Mouse (Mus musculus): Measurements from ENCODE around the gene Ccdc81. TPM values are rescaled to one million over a fixed set of nuclear protein-coding genes. Genes with fewer than 3 reads are reported as not detected.

Ccdc81 gene
- not detected in 2 replicates for polyA plus RNA-seq (2014; fragmentation: Nextera tagmentation; extraction: Ambion mirVana)

DNA sequence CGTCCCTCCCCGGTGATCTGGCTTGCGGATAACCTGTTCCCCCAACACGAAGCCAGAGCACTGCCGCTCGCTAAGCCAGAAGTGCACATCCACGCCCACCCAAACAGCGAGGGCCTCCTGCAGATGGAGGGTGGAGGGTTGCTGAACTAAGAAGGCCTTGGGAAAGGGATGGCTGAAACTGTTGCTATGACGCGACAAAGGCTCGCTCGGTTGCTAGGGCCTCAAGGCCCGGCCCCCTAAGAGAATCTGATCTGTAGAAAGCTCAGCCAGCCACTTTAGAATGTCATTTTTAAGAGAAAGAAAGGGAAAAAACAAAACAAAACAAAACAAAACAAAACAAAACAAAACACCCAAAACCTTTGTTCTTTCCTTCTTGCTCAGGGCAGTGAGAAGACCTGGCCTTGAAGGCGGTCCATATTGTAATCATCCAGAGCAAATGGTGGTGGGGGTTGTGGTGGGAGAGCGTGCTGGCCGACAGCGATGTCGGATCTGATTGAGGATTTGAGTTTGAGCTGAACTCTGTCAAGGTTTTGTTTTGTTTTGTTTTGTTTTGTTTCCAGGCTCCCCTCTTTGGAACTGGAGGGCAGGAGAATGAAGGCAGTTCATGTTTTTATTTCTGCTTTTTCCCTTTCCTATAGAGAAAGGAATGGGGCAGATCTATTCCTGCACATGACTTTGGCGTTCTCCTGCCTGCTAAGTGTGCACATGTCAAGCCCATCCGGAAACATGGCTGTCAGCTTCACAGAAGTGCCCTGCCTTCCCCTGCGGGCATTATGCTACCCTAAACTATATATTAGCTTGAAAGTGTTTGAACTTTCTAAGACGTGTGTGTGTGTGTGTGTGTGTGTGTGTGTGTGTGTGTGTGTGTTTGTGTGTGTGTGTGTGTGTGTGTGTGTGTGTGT lies at the start of gene Ccdc81:
Gene Ccdc81, minus strand, starts transcription at position 188 of the 902 bp plus-strand sequence.
- H3K4me1 ChIP-seq (ENCODE audit: control insufficient read depth, insufficient read depth, low read length), result no peaks in the 10 kb centered on the region
- no peaks in the 10 kb centered on the region for H3K27me3 ChIP-seq (ENCODE audit: control insufficient read depth, insufficient read depth, low read length)
- DNase-seq (ENCODE audit: low spot score), result peak; percentile 34
- H3K4me3 ChIP-seq (ENCODE audit: low read depth, low read length), result no peak within 1 kb of the TSS
- H3K36me3 ChIP-seq (ENCODE audit: control insufficient read depth, insufficient read depth, low read length), result no peaks in the 10 kb centered on the region
- peak; percentile 58; the same call in 1 of the 2 replicates for ATAC-seq (ENCODE audit: insufficient number of reproducible peaks, low FRiP score, low TSS enrichment, low read depth)
- H3K4me2 ChIP-seq (ENCODE audit: low read depth, severe bottlenecking), result no peak within 1 kb of the TSS
- H3K27ac ChIP-seq (replicated peaks; ENCODE audit: low read depth, low read length), result no peak within 1 kb of the TSS
- no peak within 1 kb of the TSS for H3K9ac ChIP-seq (ENCODE audit: low read length)
- WGBS, result 42% methylated on average over 22 of the region's 22 CpGs
- H3K9me3 ChIP-seq (ENCODE audit: control insufficient read depth, low read length), result no peaks in the 10 kb centered on the region

GRCm38 (mm10) chr7:89949403-89949802 lies 46.0 kb upstream of the Ccdc81 start:
- Histone ChIP-seq H3K4me1 (ENCODE audit: control insufficient read depth, insufficient read depth, low read length) (no peaks in the 10 kb centered on the region), H3K27me3 (ENCODE audit: control insufficient read depth, insufficient read depth, low read length) (no peaks in the 10 kb centered on the region), H3K9me3 (ENCODE audit: control insufficient read depth, low read length) (no peaks in the 10 kb centered on the region), H3K4me3 (ENCODE audit: low read depth, low read length) (no peak overlapping the region), H3K27ac (replicated peaks; ENCODE audit: low read depth, low read length) (no peak overlapping the region), H3K4me2 (ENCODE audit: low read depth, severe bottlenecking) (no peak overlapping the region), H3K36me3 (ENCODE audit: control insufficient read depth, insufficient read depth, low read length) (no peaks in the 10 kb centered on the region), H3K9ac (ENCODE audit: low read length) (no peak overlapping the region)
- DNase-seq (ENCODE audit: low spot score), result no peak
- WGBS, result 78% methylated on average over 4 of the region's 4 CpGs
- no peak for ATAC-seq (ENCODE audit: insufficient number of reproducible peaks, low FRiP score, low TSS enrichment, low read depth)

GRCm38 (mm10) chr7:89948026-89948425 lies 44.6 kb upstream of the Ccdc81 start:
- H3K27ac ChIP-seq (replicated peaks; ENCODE audit: low read depth, low read length), result no peak overlapping the region
- DNase-seq (ENCODE audit: low spot score), result no peak
- H3K4me1 ChIP-seq (ENCODE audit: control insufficient read depth, insufficient read depth, low read length), result no peaks in the 10 kb centered on the region
- H3K9me3 ChIP-seq (ENCODE audit: control insufficient read depth, low read length), result no peaks in the 10 kb centered on the region
- no peak for ATAC-seq (ENCODE audit: insufficient number of reproducible peaks, low FRiP score, low TSS enrichment, low read depth)
- no peak overlapping the region for H3K4me3 ChIP-seq (ENCODE audit: low read depth, low read length)
- H3K36me3 ChIP-seq (ENCODE audit: control insufficient read depth, insufficient read depth, low read length), result no peaks in the 10 kb centered on the region
- no peaks in the 10 kb centered on the region for H3K27me3 ChIP-seq (ENCODE audit: control insufficient read depth, insufficient read depth, low read length)
- 91% methylated on average over 7 of the region's 7 CpGs for WGBS
- H3K9ac ChIP-seq (ENCODE audit: low read length), result no peak overlapping the region
- H3K4me2 ChIP-seq (ENCODE audit: low read depth, severe bottlenecking), result no peak overlapping the region

- H3K9me3 ChIP-seq (ENCODE audit: control insufficient read depth, low read length), result no peaks in the 10 kb centered on the region
- WGBS, result under 1% methylated on average over 45 of the region's 45 CpGs
- peaks cover 4% of the 10 kb centered on the region; the same call in 1 of the 2 replicates for H3K4me1 ChIP-seq (ENCODE audit: control insufficient read depth, insufficient read depth, low read length)
- H3K27ac ChIP-seq (replicated peaks; ENCODE audit: low read depth, low read length), result peak within 1 kb of the TSS; percentile 42; the same call in 1 of the 2 replicates
- H3K4me2 ChIP-seq (ENCODE audit: low read depth, severe bottlenecking), result peak within 1 kb of the TSS; percentile 62
- H3K9ac ChIP-seq (ENCODE audit: low read length), result peak within 1 kb of the TSS; percentile 73
- peak within 1 kb of the TSS; percentile 77 for H3K4me3 ChIP-seq (ENCODE audit: low read depth, low read length)
- no peaks in the 10 kb centered on the region for H3K36me3 ChIP-seq (ENCODE audit: control insufficient read depth, insufficient read depth, low read length)
- H3K27me3 ChIP-seq (ENCODE audit: control insufficient read depth, insufficient read depth, low read length), result no peaks in the 10 kb centered on the region
- ATAC-seq (ENCODE audit: insufficient number of reproducible peaks, low FRiP score, low TSS enrichment, low read depth) (peak; percentile 97), DNase-seq (ENCODE audit: low spot score) (peak; percentile 96)
Observed at GRCm38 (mm10) chr7:89940571-89941463, 37.4 kb upstream of the Ccdc81 start, which contains the start of gene Hikeshi. Hikeshi (minus strand) TSS chr7:89941204.

- WGBS, result 63% methylated on average over 15 of the region's 15 CpGs
- Histone ChIP-seq H3K9ac (ENCODE audit: low read length) (peak overlapping the region; percentile 23; the same call in 1 of the 2 replicates), H3K9me3 (ENCODE audit: control insufficient read depth, low read length) (no peaks in the 10 kb centered on the region), H3K4me1 (ENCODE audit: control insufficient read depth, insufficient read depth, low read length) (peaks cover 4% of the 10 kb centered on the region; the same call in 1 of the 2 replicates), H3K4me3 (ENCODE audit: low read depth, low read length) (peak overlapping the region; percentile 77), H3K27me3 (ENCODE audit: control insufficient read depth, insufficient read depth, low read length) (no peaks in the 10 kb centered on the region), H3K27ac (replicated peaks; ENCODE audit: low read depth, low read length) (no peak overlapping the region), H3K36me3 (ENCODE audit: control insufficient read depth, insufficient read depth, low read length) (no peaks in the 10 kb centered on the region), H3K4me2 (ENCODE audit: low read depth, severe bottlenecking) (peak overlapping the region; percentile 62)
- ATAC-seq (ENCODE audit: insufficient number of reproducible peaks, low FRiP score, low TSS enrichment, low read depth) (no peak), DNase-seq (ENCODE audit: low spot score) (no peak)
Observed at GRCm38 (mm10) chr7:89939497-89940353, 36.3 kb upstream of the Ccdc81 start.

- WGBS, result 93% methylated on average over 15 of the region's 15 CpGs
- no peak overlapping the region for H3K4me2 ChIP-seq (ENCODE audit: low read depth, severe bottlenecking)
- DNase-seq (ENCODE audit: low spot score) (no peak), ATAC-seq (ENCODE audit: insufficient number of reproducible peaks, low FRiP score, low TSS enrichment, low read depth) (no peak)
- no peak overlapping the region for H3K4me3 ChIP-seq (ENCODE audit: low read depth, low read length)
- H3K27ac ChIP-seq (replicated peaks; ENCODE audit: low read depth, low read length), result no peak overlapping the region
- H3K9ac ChIP-seq (ENCODE audit: low read length), result no peak overlapping the region
- H3K9me3 ChIP-seq (ENCODE audit: control insufficient read depth, low read length), result no peaks in the 10 kb centered on the region
- H3K27me3 ChIP-seq (ENCODE audit: control insufficient read depth, insufficient read depth, low read length), result no peaks in the 10 kb centered on the region
- H3K4me1 ChIP-seq (ENCODE audit: control insufficient read depth, insufficient read depth, low read length), result no peaks in the 10 kb centered on the region
- H3K36me3 ChIP-seq (ENCODE audit: control insufficient read depth, insufficient read depth, low read length), result 0 out of 2 replicates have a peak, but pooled peaks cover 2% of the 10 kb centered on the region
Observed at GRCm38 (mm10) chr7:89923441-89924180, 20.2 kb upstream of the Ccdc81 start.

DNA sequence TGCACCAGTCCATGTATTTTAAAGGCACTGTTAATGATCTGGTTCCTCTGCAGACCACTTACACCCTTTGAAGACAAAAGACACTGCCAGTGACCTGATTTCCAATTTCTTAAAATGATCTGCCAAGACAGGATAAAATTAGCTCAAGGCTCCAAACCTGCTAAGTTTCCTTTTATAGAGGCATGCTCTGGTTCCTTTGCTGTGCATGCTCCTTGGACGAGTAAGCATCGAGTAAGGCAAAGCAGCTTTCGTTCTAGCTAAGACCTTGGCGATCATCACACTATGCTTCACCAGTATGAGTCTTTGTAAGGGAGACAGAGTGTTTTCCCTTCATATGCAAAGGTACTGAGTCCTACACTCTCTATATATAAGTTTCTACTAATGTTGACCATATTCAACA lies 14.3 kb upstream of the Ccdc81 start:
- Histone ChIP-seq H3K27ac (replicated peaks; ENCODE audit: low read depth, low read length) (no peak overlapping the region), H3K4me2 (ENCODE audit: low read depth, severe bottlenecking) (no peak overlapping the region), H3K4me1 (ENCODE audit: control insufficient read depth, insufficient read depth, low read length) (no peaks in the 10 kb centered on the region), H3K4me3 (ENCODE audit: low read depth, low read length) (no peak overlapping the region), H3K27me3 (ENCODE audit: control insufficient read depth, insufficient read depth, low read length) (no peaks in the 10 kb centered on the region), H3K9ac (ENCODE audit: low read length) (no peak overlapping the region), H3K9me3 (ENCODE audit: control insufficient read depth, low read length) (no peaks in the 10 kb centered on the region), H3K36me3 (ENCODE audit: control insufficient read depth, insufficient read depth, low read length) (peaks cover 2% of the 10 kb centered on the region; the same call in 1 of the 2 replicates)
- no peak for ATAC-seq (ENCODE audit: insufficient number of reproducible peaks, low FRiP score, low TSS enrichment, low read depth)
- DNase-seq (ENCODE audit: low spot score), result no peak
- 88% methylated on average over 4 of the region's 4 CpGs for WGBS
